Mouse (Mus musculus) adrenal gland, adult 8-10 months (tissue): ENCODE data around the gene Aip. TPM values are rescaled to one million over a fixed set of nuclear protein-coding genes. Genes with fewer than 3 reads are reported as not detected.
"Not testable (repeated sequence)": the region's sequence is repeated elsewhere in the genome, so short reads cannot be mapped to it uniquely, and the experiment has no call there.

Experiments
- DNase-seq: peaks from one replicate; pipeline ENCODE4 v3.0.0; 2022
- total RNA-seq, 4 experiments: library from RNA; stranded (reverse); gene quantifications; 2 replicates each; pipeline ENCODE4 v1.2.4; 2022

The Aip gene
- total RNA-seq, 4 experiments from 2014 or later, result 129 to 143 (median 134) TPM

- no peak for DNase-seq
These were observed 35.2 kb downstream of the Aip start for GRCm38 (mm10) chr19:4090446-4090845.

- no peak for DNase-seq
These were observed 36.5 kb downstream of the Aip start for GRCm38 (mm10) chr19:4089128-4089527.

- no peak for DNase-seq
These were observed 37.5 kb downstream of the Aip start for GRCm38 (mm10) chr19:4088146-4088545.

GRCm38 (mm10) chr19:4087090-4087489 is 38.6 kb downstream of the Aip start:
- no peak for DNase-seq

DNA sequence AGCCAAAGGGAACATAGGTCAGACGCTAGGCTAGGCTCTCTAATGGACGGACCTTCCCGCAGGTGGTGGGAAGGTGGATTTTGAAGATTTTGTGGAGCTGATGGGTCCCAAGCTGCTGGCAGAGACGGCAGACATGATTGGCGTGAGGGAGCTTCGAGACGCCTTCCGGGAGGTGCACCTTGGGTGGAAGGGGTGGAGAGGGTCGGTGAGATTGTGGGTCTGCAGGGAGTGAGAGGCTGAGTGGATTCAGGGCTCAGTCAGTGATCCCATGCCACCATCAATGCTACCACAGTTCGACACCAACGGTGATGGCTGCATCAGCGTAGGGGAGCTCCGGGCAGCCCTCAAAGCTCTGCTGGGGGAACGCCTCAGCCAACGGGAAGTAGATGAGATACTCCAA is 39.5 kb downstream of the Aip start:
- DNase-seq, result no peak

- no peak for DNase-seq
These were observed 40.7 kb downstream of the Aip start for GRCm38 (mm10) chr19:4084984-4085383.

- DNase-seq, result no peak
These were observed 41.8 kb downstream of the Aip start for GRCm38 (mm10) chr19:4083826-4084225.

DNA sequence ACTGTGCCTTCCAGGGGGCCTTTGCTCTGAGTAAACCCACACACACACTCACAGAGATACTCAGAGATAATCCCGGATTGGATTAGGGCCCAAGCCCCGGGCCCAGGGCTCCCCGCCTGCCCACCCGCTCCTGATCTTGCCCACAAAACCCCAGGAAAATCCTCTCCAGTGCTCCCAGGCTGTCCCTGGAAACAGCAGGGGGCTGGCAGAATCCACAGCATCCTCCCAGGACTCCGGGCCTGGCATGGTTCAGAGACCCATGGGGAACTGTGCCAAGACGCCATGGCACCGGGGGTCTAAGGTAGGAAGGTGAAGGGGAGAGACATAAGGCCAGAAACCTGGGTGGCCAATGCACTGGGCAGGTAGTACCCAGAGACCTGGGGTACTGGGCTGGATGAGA is 42.3 kb downstream of the Aip start:
- no peak for DNase-seq

DNA sequence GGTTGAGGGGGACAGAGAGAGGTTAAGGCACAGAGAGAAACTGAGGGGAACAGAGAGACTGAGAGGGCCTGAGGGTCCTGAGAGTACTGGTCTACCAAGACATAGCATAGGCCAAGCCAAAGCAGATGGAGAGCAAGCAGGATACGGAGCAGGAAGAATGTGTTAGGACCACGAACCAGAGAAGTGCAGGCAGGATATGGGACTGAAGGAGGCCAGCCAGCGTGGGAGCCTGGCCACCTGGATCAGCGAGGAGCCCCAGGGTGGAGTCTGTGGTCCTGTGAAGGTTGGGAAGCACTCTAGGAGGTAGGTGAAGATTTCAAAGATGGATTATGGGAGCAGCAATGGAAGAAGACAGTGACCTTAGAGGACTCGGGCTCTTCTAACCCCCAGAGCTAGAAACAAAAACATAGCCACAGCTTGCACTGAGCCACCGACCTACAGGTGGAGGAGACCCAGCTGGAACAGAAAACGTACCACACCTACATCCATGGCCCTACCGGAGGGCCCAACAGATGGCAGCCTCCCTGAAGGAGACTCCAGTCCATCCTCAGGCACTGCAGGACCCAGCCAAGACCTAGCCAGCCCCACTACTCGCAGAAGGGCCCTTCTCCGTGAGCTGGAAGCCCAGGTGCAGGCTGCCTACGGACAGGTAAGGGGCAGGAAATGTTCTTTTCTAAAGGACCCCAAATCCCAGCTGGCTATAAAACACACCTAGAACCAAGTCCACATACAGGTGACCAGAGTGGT is 43.3 kb downstream of the Aip start:
- no peak for DNase-seq

DNA sequence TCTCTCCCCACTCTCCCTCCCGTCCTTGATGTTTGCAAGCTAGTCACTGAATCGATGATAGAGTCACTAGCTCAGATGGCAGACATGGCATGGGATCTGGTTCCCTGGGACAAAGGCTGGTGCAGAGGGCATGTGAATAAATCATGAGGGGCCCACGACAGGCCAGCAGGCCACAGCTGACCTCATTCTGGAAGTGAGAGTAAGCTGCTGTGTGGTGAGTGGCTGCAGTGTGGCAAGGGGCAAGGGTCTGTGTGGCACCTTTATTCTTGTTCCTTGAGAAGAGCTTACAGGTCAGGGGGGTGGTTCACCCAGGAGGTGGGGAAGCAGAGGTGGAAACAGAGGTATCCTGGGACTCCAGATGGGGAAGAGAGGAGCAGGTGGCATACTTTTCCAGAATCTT is 44.3 kb downstream of the Aip start, which contains the start of gene Cabp2:
Gene Cabp2 (plus strand): TSS at position 185 of the 400 bp plus-strand sequence.
- no peak for DNase-seq

DNA sequence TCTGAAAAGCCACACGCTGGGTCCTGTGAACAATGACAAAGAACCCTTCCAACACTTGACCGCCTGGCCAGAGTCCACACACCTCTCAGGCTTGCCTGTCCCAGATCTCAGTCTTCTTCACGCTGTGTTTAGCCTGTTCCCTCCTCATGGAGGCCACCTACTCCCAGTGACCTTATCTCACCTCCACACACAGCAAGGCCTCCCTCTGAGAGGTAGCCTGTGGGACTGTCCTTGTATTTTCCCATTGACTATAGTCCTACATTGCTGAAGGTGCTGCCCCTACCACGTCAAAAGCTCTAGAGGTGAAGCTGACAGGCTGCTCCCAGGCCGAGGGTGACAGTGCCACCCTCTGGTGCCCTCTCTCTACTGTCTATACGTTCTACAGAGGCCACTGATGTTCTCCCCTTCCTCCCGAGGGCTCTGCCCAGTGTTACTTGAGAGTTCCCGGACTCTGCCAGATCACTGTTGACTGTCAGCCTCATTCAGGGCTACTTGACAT is 45.1 kb downstream of the Aip start:
- DNase-seq, result no peak

DNA sequence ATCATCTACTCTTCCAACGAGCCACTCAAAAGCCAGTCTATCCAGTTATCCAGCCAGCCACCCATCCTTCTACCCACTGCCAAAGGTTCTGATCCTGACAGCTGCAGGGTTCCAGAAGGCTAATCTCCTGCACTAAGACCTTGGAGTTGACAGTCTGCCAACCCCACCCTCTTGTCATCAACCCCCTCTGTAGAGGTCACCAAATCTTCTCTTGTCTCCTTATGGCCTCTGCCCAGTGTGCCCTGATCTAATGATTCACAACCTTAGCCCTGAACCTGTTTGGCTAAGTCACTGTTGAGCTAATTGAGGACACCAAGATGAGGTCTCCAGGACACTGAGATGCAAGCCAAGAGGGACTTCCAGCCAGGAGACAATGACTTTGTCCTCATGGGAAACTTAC is 46.1 kb downstream of the Aip start:
- DNase-seq, result no peak

GRCm38 (mm10) chr19:4075531-4075930 is 50.1 kb downstream of the Aip start:
- no peak for DNase-seq

GRCm38 (mm10) chr19:4072706-4073424 is 52.8 kb downstream of the Aip start:
- no peak for DNase-seq

DNA sequence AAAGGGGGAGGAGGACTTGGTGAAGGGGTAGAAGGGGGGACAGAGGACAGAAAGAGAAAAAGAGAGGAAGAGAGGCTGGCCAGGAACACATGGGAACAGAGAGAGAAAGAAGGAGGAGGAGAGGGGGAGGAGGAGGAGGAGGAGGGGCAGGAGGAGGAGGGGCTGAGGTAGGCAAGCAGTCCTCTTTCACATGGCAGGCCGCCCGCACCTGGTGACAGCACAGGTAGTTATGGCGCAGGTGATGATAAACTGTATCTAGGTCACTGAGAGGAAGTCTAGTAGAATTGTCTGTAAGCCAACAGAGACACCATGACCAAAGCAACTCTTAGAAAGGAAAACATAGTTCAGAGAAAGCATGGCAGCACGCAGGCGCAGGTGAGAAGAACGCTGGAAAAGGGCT is 54.3 kb downstream of the Aip start:
- DNase-seq, result no peak

DNA sequence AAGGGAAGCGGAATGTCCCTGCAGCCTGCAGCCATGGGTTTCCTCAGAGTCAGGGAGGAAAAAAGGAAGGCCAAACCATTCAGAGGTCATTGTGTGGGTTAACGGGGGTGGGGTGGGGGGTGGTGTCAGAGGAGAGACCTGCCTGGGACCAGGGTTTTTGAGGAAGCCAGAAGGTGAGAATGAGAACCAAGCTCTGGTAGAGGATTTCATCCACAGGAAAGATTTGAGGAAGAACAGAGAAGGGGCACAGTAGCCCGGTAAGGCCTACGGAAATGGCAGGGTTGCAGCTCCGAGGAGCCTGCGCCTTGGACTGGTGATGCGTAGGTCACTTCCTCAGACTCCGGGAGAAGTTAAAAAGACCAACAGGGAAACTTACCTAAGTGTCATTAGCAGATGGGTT is 54.9 kb downstream of the Aip start:
- DNase-seq, result no peak

- DNase-seq, result no peak
These were observed 55.3 kb downstream of the Aip start for GRCm38 (mm10) chr19:4070311-4070710.

- no peak for DNase-seq
These were observed 56.8 kb downstream of the Aip start for GRCm38 (mm10) chr19:4068717-4069410.

DNA sequence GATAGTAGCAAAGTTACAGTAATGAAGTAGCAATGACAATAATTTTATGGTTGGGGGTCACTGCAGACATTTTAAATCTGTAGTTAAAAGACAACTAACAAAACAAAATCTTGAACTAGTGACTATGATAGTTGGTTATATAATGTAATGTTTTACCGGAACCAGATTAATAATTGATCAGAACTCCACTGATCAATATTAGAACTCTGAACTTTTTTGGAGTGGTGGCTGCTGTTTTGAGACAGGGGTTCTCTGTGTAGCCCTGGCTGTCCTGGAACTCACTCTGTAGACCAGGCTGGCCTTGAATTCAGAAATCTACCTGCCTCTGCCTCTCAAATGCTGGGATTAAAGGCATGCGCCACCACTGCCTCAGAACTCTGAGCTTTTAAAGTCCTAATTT is 57.4 kb downstream of the Aip start:
- DNase-seq, result not testable (repeated sequence)

DNA sequence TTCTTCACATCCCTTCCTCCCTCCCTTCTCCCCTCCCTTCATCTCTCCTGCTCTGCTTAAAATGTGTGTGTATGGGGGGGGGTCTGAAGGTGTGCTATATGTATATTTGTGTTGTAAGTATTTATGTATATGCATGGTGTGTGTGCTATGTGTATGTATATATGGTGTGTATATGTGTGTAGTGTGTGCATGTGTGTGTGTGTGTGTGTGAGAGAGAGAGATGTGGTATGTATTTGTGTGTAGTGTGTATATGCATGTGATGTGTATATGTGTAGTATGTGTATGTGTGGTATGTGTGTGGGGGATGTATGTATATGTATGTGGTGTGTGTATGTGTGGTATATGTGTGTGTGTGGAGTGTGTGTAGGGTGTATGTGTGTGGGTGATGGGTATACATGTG is 58.8 kb downstream of the Aip start:
- DNase-seq, result no peak

- DNase-seq, result no peak
These were observed 59.4 kb downstream of the Aip start for GRCm38 (mm10) chr19:4066280-4066679.

- not testable (repeated sequence) for DNase-seq
These were observed 61.2 kb downstream of the Aip start for GRCm38 (mm10) chr19:4064501-4064900.
